Mouse (Mus musculus): ENCODE results near the gene Rab17. TPM values are rescaled to one million over a fixed set of nuclear protein-coding genes. Genes with fewer than 3 reads are reported as not detected.

The Rab17 gene
- total and polyA plus RNA-seq, 3 experiments, result 0.22 TPM; not detected in 2

DNA sequence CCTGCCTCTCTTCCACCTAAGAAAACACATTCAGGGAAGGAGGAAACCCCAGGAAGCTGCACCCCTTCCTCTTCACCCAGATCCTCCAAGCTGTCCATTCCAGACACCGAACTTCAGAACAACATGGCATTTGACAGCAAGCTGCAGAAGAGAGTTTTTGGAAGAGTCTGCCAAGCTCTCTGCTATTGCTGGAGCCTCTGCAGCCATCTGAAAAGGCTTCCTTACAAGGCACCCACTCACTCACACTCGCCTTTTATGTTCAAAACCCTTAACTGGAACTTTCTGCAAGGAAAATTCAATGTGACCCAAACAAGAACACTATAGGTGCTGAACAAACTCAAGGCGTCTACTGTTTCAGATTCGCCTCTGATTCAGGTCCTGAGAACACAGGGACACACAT is 812 bp downstream of the Rab17 start:
- no peak for ATAC-seq (ENCODE audit: extremely low read depth, insufficient number of reproducible peaks, low FRiP score, poor library complexity, severe bottlenecking)
- no peak for DNase-seq (ENCODE audit: low spot score)
- no peak for TF ChIP-seq POLR2AphosphoS5 (IDR thresholded peaks at IDR 0.05; ENCODE audit: insufficient replicate concordance, low read depth, low read length)
- TF ChIP-seq GATA2 (IDR thresholded peaks at IDR 0.05; ENCODE audit: borderline replicate concordance, low read depth, low read length), result no peak
- TF ChIP-seq TAL1 (conservative IDR thresholded peaks at IDR 0.05; ENCODE audit: low read depth, low read length), result no peak
- TF ChIP-seq CTCF (IDR thresholded peaks at IDR 0.05; ENCODE audit: low read depth, low read length), result no peak
- TF ChIP-seq GATA1 (IDR thresholded peaks at IDR 0.05; ENCODE audit: borderline replicate concordance, low read length), result no peak
- Histone ChIP-seq H3K27me3 (ENCODE audit: insufficient read depth, low read length) (no peaks in the 10 kb centered on the region), H3K9me3 (replicated peaks) (peaks cover 89% of the 10 kb centered on the region), H3K4me3 (ENCODE audit: low read depth, low read length) (no peak overlapping the region), H3K4me1 (ENCODE audit: insufficient read depth, low read depth, low read length) (no peaks in the 10 kb centered on the region), H3K36me3 (replicated peaks) (no peaks in the 10 kb centered on the region)

DNA sequence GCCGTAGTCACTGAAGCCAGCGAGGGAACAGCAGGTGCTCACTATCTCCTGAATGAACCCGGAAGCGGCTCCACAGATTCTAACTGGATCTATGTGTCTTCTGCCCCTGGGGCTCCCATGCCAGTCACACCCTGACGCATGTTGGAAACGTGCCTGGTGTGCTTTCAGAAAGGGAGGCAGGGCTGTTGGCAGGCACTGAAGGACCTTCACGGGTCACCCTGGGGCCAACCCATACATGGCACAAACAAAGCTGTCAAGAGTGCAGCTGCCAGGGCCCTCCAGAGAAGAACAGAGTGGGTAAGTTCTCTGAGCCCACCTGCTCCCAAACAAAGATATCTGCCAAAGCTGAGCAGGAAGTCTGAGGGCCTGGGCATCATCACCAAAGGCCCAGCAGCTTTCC is 1.9 kb downstream of the Rab17 start:
- no peak for DNase-seq (ENCODE audit: low spot score)
- no peak for TF ChIP-seq CTCF (IDR thresholded peaks at IDR 0.05; ENCODE audit: low read depth, low read length)
- no peak for TF ChIP-seq TAL1 (conservative IDR thresholded peaks at IDR 0.05; ENCODE audit: low read depth, low read length)
- TF ChIP-seq POLR2AphosphoS5 (IDR thresholded peaks at IDR 0.05; ENCODE audit: insufficient replicate concordance, low read depth, low read length), result no peak
- TF ChIP-seq GATA2 (IDR thresholded peaks at IDR 0.05; ENCODE audit: borderline replicate concordance, low read depth, low read length), result no peak
- no peak for TF ChIP-seq GATA1 (IDR thresholded peaks at IDR 0.05; ENCODE audit: borderline replicate concordance, low read length)
- no peak for ATAC-seq (ENCODE audit: extremely low read depth, insufficient number of reproducible peaks, low FRiP score, poor library complexity, severe bottlenecking)

DNA sequence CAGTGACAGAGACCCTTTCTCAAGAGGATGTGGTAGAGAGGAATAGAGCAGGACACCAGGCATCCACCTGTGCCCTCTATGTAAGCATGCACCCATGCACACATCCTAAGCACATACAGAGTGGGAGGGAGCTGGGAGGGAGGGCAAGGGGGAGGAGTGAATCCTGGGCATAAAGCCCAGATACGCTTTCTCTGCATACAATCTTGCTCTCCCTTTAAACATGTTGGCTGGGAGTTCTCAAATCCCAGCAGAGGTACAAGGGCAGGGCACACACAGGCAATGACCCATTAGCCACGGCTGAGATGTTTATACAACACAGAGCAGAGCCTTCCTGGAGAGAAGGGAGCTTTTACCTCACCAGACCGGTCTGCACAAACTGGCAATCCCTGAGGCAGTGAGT is 6.5 kb downstream of the Rab17 start:
- TF ChIP-seq GATA1 (IDR thresholded peaks at IDR 0.05; ENCODE audit: borderline replicate concordance, low read length) (no peak), CTCF (IDR thresholded peaks at IDR 0.05; ENCODE audit: low read depth, low read length) (no peak), POLR2AphosphoS5 (IDR thresholded peaks at IDR 0.05; ENCODE audit: insufficient replicate concordance, low read depth, low read length) (no peak), GATA2 (IDR thresholded peaks at IDR 0.05; ENCODE audit: borderline replicate concordance, low read depth, low read length) (no peak)
- ATAC-seq (ENCODE audit: extremely low read depth, insufficient number of reproducible peaks, low FRiP score, poor library complexity, severe bottlenecking) (no peak), DNase-seq (ENCODE audit: low spot score) (no peak)
- H3K9me3 ChIP-seq (replicated peaks), result peaks cover 85% of the 10 kb centered on the region
- H3K27me3 ChIP-seq (ENCODE audit: insufficient read depth, low read length), result no peaks in the 10 kb centered on the region; the same call in 1 of the 2 replicates
- H3K4me3 ChIP-seq (ENCODE audit: low read depth, low read length), result no peak overlapping the region
- H3K36me3 ChIP-seq (replicated peaks), result no peaks in the 10 kb centered on the region
- H3K4me1 ChIP-seq (ENCODE audit: insufficient read depth, low read depth, low read length), result no peaks in the 10 kb centered on the region

More for the DNA sequence above, 1.9 kb downstream of the Rab17 start:
- H3K9me3 ChIP-seq (replicated peaks), result peaks cover 86% of the 10 kb centered on the region
- no peak overlapping the region for H3K4me3 ChIP-seq (ENCODE audit: low read depth, low read length)
- H3K27me3 ChIP-seq (ENCODE audit: insufficient read depth, low read length), result no peaks in the 10 kb centered on the region
- no peaks in the 10 kb centered on the region for H3K36me3 ChIP-seq (replicated peaks)
- H3K4me1 ChIP-seq (ENCODE audit: insufficient read depth, low read depth, low read length), result no peaks in the 10 kb centered on the region

DNA sequence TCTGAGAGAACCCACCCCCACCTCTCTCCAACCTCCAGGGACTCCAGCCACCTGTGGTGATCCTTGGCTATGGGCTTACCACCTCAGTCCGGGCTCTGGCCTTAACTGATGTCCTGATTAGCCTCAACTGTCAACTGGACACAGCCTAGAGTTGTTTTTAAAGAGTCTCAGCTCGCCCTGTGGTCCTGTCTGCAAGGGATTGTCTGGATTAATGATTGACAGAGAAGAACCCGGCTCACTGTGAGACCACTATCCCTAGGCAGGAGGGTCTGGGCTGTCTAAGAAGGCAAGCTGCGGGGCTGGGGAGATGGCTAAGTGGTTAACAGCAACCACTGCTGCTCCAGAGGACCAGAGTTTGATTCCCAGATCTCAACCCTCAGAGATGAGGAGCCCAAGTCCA is 6.9 kb downstream of the Rab17 start:
- DNase-seq (ENCODE audit: low spot score) (no peak), ATAC-seq (ENCODE audit: extremely low read depth, insufficient number of reproducible peaks, low FRiP score, poor library complexity, severe bottlenecking) (no peak)
- Histone ChIP-seq H3K27me3 (ENCODE audit: insufficient read depth, low read length) (no peaks in the 10 kb centered on the region; the same call in 1 of the 2 replicates), H3K36me3 (replicated peaks) (no peaks in the 10 kb centered on the region), H3K4me3 (ENCODE audit: low read depth, low read length) (no peak overlapping the region), H3K4me1 (ENCODE audit: insufficient read depth, low read depth, low read length) (no peaks in the 10 kb centered on the region), H3K9me3 (replicated peaks) (peaks cover 85% of the 10 kb centered on the region)
- TF ChIP-seq POLR2AphosphoS5 (IDR thresholded peaks at IDR 0.05; ENCODE audit: insufficient replicate concordance, low read depth, low read length) (no peak), GATA1 (IDR thresholded peaks at IDR 0.05; ENCODE audit: borderline replicate concordance, low read length) (no peak), CTCF (IDR thresholded peaks at IDR 0.05; ENCODE audit: low read depth, low read length) (no peak), TAL1 (conservative IDR thresholded peaks at IDR 0.05; ENCODE audit: low read depth, low read length) (no peak), GATA2 (IDR thresholded peaks at IDR 0.05; ENCODE audit: borderline replicate concordance, low read depth, low read length) (no peak)

DNA sequence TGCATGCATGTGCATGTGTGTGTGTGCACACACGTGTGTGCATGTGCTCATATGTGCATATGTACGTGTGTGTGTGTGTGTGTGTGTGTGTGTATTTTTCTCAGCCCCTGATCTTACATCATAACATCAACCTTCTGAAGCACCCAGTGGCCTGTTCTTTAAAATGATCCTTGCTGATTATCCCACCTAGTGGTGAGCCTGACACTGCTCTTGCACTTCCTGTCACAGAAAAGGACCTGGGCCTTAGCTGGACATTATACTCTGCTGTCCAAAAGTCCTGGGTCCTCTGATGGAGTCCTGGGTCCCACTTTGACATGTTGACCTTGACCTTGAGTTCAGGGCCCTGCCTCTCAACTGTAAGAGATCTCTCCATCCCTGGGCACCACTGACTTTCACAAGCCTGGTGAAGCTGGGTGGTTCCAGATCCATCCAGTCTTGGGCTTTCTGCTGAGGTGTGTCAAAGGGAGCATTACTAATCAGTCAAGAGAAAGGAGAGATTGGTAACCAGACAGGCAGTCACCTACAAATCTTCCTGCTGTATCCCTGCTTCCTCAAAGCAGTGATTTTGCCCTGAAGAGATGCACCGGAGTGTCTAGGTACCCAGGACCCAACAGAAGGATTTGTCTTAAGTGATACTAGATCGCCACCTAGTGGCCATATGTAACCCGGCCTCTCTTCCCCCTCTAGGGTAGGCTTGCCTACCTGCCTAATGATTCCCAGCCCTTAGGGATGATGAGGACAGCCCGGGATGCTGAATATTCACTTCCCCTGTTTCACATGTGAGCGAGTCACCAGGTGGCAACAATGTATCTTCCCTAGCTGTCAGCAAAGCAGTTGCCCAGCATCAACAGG is 13.0 kb downstream of the Rab17 start:
- Histone ChIP-seq H3K4me3 (ENCODE audit: low read depth, low read length) (no peak overlapping the region), H3K4me1 (ENCODE audit: insufficient read depth, low read depth, low read length) (no peaks in the 10 kb centered on the region), H3K36me3 (replicated peaks) (no peaks in the 10 kb centered on the region), H3K27me3 (ENCODE audit: insufficient read depth, low read length) (no peaks in the 10 kb centered on the region; the same call in 1 of the 2 replicates), H3K9me3 (replicated peaks) (peaks cover 96% of the 10 kb centered on the region)
- TF ChIP-seq POLR2AphosphoS5 (IDR thresholded peaks at IDR 0.05; ENCODE audit: insufficient replicate concordance, low read depth, low read length) (no peak), TAL1 (conservative IDR thresholded peaks at IDR 0.05; ENCODE audit: low read depth, low read length) (no peak), GATA2 (IDR thresholded peaks at IDR 0.05; ENCODE audit: borderline replicate concordance, low read depth, low read length) (no peak), GATA1 (IDR thresholded peaks at IDR 0.05; ENCODE audit: borderline replicate concordance, low read length) (no peak), CTCF (IDR thresholded peaks at IDR 0.05; ENCODE audit: low read depth, low read length) (no peak)
- ATAC-seq (ENCODE audit: extremely low read depth, insufficient number of reproducible peaks, low FRiP score, poor library complexity, severe bottlenecking) (no peak), DNase-seq (ENCODE audit: low spot score) (no peak)

DNA sequence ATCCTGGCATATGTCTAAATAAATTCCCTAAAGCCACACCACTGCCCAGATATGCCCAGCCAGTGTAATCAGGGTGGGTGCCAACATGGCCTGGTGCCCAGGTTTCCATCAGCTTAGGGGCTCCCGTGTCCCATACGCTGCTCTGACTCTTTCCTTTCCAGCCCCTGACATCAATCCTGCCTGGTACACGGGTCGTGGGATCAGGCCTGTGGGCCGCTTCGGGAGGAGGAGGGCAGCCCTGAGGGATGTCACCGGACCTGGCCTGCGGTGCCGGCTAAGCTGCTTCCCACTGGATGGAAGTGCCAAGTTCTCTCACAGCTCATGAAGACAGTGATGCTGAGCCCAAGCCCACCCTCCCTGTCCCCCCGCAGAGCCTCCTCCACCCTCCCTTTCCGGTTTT is 15.8 kb downstream of the Rab17 start:
- Histone ChIP-seq H3K4me1 (ENCODE audit: insufficient read depth, low read depth, low read length) (no peaks in the 10 kb centered on the region), H3K27me3 (ENCODE audit: insufficient read depth, low read length) (no peaks in the 10 kb centered on the region), H3K9me3 (replicated peaks) (peaks cover 92% of the 10 kb centered on the region), H3K4me3 (ENCODE audit: low read depth, low read length) (no peak overlapping the region; the same call in 1 of the 2 replicates), H3K36me3 (replicated peaks) (no peaks in the 10 kb centered on the region)
- ATAC-seq (ENCODE audit: extremely low read depth, insufficient number of reproducible peaks, low FRiP score, poor library complexity, severe bottlenecking), result no peak
- DNase-seq (ENCODE audit: low spot score), result no peak
- TF ChIP-seq GATA2 (IDR thresholded peaks at IDR 0.05; ENCODE audit: borderline replicate concordance, low read depth, low read length) (no peak), CTCF (IDR thresholded peaks at IDR 0.05; ENCODE audit: low read depth, low read length) (no peak), GATA1 (IDR thresholded peaks at IDR 0.05; ENCODE audit: borderline replicate concordance, low read length) (no peak), POLR2AphosphoS5 (IDR thresholded peaks at IDR 0.05; ENCODE audit: insufficient replicate concordance, low read depth, low read length) (no peak), TAL1 (conservative IDR thresholded peaks at IDR 0.05; ENCODE audit: low read depth, low read length) (no peak)
